Mouse (Mus musculus): Measurements from ENCODE around the gene Tex44.
A peak's percentile ranks its signal among the peaks of the same experiment; 100 is the strongest.

The Tex44 gene

DNA sequence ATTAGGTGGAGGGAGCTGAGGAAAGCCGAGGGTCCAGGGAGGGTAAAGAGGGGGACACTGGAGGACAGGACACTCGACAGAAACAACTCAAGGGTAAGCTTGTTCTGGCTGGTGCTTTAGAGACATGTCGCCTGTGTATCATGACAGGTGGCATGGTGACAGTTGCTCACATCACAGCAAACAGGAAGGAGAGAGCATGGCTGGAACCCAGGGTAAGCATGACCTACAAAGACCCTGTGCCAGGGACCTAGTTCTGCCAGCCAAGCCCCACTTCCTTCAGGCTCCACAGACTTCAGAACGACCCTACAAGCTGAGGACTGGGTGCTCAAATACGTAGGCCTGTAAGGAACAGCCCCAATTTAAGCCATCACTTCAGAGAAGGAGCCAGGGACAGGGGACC, 2.2 kb upstream of the Tex44 start:
- DNase-seq (ENCODE audit: low spot score): no peak

DNA sequence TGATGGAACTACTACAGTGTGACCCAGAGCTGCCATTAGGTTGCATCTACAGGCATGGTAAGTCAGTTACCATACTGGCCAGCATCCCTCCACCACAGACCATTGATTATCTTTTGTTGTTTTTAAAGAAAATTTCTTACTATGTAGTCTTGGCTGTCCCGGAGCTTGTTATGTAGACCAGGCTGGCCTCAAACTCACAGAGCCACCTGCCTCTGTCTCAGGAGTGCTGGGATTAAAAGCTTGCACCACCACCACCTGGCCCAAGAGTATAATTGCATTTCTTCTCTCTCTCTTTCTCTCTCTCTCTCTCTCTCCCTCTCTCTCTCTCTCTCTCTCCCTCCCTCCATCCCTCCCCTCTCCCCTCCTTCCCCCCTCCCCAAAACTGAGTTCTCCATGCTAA, 1.8 kb upstream of the Tex44 start:
- DNase-seq (ENCODE audit: low spot score): no peak

DNA sequence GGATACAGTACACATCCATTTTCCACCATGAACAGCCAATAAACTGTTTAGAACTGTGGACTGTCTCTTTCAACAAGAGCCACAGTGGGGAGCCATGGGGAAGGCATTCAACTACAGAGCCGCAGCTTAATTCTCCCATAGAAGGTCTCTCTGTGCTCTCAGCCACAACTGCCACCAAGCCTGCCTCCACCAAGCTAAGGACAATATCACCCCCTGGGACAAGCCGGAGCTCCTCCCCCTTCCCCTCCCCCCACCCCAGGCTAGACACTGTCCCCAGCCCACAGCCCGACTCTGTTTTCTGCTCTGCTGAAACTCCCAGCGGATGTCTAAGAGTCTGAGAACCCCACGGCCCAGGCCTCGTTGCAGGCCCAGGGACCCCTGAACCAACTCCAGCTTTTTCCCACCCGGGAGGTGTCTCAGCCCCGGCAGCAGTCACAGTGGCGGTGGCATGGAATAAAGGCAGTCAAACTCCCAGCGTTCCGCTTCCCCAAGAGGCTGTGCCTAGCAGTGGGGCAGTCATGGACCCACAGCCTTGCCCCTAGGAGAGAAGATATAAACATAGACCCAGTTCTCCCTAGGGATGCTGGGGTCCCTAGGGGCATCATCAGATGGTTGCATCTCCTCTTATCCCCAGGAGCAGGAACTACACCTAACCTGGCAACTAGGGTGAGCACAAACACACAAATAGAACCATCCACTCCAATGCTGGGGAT, 1.1 kb upstream of the Tex44 start:
- DNase-seq (ENCODE audit: low spot score): no peak

DNA sequence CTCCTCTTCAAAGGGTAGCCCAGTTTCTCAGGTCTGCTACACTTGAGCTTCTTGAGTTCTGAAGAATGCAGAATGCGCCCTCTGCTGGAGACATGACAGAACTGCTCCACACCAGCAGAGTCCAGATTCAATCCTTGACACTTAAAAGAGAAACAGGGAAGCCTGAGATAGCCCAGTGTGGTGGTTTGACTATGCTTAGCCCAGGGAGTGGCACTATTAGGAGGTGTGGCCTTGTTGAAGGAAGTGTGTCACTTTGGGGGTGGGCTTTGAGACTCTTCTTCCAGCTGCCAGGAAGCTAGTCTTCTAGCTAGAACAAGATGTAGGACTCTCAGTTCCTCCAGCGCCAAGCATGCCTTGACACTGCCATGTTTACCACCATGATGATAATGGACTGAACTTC, 3.9 kb downstream of the Tex44 start:
- peak; percentile 29 for DNase-seq (ENCODE audit: low spot score)

DNA sequence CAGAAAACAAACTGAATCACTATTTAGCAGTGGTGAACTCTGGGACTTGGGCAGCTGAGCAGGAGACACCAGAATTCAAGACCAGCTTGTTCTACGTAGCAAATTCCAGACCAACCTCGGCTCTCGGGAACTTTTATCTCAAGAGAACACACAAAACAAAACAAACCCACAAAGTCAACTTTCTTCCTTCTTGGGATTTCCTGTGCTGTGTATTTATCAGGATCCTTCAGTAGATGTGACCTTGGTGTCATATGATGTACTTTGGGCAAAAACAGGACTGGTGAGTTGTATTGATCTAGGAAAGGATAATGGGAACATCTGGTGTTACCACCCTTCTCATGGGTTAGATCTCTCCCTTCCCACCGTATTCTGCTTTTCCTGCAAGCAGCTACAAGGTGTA, 6.6 kb downstream of the Tex44 start:
- no peak for DNase-seq (ENCODE audit: low spot score)

DNA sequence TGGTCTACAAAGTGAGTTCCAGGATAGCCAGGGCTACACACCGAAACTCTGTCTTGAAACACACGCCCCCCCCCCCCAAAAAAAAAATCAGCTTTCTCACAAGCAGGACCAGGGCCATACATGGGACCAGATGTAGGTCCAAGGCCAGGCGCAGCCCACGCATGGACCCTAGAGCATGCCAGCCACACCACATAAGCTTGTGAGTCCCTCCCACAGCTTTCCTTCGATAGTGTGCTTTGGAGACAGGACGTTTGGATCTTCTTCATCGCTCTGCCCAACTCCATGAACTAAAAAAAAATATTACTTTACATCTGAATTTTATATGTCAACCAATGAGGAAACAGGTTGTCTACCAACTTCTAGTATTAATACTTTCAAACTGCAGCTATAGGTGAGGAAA, 7.2 kb downstream of the Tex44 start:
- DNase-seq (ENCODE audit: low spot score): no peak

DNA sequence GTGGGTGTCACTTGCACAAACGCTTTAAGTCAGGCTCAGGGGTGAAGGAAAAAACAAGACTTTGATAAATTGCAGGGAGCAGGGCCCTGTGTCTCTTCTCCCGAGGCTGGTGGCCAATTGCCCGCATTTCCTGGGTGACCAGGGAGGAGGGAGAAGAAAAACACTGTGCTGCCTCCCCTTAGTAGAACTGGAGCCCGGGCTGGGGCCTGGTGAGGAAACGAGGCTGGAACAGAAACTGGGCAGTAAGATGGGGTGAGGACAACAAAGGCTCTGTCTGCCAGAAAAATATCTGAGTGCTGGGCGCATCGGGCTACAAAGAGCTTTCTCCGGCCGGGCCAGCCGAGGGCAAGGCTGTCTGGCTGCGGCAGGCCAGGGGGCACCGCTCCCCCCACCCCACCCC, 7.9 kb downstream of the Tex44 start:
- no peak for DNase-seq (ENCODE audit: low spot score)

DNA sequence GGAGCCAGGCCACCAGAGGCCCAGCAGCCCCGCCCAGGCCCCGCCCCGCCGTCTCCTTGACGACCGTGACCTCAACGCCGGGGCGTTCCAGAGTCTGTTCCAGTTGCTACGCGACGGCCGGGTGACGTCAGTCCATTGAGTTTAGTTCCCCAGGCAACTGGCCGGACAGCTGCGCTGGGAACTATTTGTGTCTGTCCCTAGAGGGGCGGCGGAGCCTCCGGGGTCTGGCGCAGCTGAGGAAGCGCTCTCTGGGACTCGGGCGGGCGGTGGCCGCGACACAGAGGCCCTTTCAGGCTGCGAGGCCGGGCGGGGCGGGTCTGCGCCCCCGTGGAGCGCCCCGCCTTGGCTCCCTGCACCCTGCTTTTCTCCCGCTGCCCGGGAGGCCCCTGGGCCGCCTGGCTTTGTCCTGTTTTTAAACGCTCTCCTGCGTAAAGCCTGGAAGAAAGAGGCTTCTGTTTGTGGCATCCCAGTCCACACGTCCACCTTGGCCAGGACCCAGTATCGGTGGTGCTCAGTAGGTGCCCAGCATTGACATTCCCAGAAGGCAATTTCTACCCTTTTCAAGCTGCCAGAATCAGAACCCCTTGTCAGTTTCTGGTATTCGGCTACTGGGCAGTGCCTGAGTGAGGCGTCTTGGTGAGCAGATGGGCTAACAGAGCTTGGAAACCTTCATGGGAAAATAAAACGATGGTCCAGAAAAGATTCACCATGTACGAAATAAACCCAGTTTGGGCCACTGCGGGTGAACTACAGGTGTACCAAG, 8.5 kb downstream of the Tex44 start:
- peak; percentile 98 for DNase-seq (ENCODE audit: low spot score)

DNA sequence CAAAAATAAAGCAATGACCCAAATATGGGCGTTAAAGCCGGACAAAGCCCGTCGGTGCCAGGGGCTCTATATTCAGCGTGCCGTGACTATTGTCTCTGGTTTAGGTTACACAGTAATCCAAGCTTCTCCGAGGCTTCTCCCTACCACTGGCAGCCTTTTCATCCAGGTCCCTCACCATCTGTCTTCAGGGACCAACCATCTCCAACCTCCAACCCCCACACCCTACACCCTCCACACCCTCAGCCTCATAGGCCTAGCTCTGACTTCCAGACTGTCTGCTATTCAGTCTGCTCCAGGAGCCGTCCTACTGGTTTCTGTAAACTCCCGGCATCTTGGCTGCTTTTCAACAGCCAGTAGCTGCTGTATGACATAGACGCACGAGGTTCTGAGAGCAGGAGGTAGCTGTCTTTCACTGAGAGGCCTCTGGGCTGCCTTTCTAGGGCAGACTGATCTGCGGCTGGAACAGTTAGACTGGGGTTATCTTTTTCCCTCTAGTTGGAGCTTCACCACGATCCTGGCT, 9.2 kb downstream of the Tex44 start:
- DNase-seq (ENCODE audit: low spot score): peak; percentile 20

DNA sequence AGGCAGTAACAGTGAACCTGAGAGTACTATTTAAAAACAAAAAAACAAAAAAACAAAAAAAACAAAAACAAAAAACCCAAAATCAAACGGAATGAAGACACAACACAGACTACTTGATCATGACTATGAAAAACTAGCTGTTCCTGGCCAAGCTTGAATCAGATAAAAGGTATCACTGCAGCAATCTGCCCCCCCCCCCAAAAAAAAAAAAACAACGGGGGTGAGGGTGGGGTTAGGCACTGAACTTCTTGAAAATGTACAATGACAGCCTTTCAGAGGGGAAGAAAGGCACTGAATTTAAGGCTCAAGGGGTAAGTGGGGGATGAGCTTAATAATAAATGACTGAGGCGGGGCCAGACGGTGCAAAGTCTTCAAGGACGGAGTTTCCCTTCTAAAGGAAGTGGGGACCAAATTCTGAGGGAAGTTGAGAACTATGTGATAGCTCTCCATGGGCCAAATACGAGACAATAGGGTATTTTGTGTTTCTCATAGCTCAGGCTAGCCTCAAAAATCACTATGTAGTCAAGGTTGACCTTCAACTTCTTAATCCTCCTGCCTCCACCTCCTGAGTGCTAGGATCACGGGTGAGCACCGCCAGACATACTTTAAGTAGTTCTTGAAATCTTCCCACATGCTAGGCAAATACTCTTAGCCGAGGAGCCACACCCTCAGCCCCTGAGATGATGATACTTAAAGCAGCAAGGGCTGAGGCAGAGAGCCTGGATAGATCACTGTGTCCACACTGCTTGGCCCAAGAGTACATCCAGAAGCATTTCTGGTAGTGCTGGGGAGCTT, 11.3 kb downstream of the Tex44 start:
- no peak for DNase-seq (ENCODE audit: low spot score)

DNA sequence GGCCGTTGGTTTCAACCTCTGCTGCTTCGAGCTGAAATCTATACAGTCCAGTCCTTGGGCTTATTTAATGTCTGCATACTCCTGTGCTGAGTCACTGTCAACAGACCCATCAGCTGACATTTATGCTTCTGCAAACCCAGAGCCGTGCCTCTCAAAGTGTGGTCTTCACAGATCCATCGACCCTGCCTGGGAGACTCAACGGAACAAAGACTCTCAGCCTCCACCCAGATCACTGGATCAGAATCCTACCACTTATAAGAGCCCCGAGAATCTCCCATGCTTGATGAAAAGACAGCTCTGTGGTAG, 11.8 kb downstream of the Tex44 start:
- no peak for DNase-seq (ENCODE audit: low spot score)

DNA sequence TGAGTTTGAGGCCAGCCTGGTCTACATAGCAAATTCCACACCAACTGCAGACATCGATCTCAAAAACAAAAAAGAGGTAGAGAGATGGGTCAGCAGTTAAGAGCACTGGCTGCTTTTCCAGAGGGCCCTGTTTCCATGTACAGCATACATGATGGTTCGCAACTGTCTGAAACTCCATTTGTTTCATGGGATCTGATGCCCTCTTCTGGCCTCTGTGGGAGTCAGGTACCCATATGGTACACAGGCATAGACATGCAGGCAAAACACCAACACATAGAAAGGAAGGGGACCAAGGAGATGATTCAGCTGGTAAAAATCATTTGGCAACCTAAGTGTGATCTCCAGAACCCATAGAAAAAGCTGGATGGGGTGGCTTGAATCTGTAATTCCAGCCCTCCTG, 12.4 kb downstream of the Tex44 start:
- DNase-seq (ENCODE audit: low spot score): no peak

DNA sequence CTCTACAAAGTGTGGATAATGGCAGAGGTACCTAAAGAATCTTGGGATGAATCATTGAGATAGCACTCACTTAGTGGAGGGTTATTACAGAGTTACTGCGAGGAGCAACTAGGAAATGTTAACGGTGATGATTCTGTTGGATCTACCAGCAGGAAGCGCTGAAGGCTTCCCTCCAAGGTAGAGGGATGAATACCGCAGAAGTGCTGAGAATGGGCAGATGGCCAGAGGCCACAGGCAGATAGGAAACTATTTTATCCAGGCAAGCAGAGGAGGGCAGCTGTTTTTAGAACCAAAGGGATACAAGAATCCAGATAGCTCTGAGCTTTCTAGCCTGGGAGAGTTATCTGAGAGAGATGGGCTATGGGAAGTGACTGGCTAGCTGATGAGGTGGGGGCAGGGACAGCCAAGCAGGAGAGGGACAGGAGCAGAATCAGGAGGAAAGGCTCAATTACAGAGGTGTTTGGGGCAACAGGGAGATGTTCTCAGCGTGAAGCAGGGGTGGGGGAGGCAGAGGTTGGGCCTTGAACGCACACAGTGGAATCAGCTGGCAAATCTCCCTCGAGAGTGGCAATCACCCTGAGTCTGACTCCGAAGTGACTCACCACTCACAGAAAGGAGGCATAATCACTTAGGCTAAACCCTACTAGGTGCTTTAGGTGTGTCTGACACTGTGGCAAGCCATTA, 13.5 kb downstream of the Tex44 start:
- DNase-seq (ENCODE audit: low spot score): no peak

DNA sequence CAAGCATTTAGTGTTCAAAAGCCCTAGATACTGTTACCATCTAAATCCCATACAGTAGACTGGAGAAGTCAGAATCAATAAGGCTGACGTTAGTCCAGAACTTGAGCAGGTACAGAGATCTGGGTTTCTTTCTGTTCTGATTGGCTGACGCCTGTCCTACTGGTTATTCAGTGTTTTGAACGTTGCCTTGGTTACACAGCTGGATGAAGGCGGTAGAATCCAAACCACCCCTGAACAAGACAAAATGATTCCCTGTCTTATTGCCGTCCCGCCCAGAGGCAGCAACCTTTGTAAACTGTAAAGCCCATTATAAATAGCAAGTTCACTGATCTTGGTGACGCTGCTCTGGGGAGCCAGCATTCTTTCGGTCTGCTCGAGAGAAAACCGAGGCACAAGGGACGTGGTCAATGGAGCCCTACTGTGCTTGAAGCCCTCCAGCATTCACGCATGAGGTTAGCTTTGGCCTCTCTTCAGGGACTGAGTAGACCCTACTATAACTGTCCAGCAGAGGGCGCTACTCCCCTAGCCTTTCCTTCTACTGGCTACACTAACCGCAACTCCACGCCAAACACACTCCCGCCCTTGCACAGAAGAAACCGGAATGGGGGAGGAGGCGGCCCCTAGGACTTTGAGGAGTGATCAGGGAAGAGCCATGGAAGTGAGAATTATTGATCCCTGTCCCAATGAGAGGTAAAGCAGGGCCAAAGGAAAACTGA, 14.2 kb downstream of the Tex44 start:
- DNase-seq (ENCODE audit: low spot score): peak; percentile 86

DNA sequence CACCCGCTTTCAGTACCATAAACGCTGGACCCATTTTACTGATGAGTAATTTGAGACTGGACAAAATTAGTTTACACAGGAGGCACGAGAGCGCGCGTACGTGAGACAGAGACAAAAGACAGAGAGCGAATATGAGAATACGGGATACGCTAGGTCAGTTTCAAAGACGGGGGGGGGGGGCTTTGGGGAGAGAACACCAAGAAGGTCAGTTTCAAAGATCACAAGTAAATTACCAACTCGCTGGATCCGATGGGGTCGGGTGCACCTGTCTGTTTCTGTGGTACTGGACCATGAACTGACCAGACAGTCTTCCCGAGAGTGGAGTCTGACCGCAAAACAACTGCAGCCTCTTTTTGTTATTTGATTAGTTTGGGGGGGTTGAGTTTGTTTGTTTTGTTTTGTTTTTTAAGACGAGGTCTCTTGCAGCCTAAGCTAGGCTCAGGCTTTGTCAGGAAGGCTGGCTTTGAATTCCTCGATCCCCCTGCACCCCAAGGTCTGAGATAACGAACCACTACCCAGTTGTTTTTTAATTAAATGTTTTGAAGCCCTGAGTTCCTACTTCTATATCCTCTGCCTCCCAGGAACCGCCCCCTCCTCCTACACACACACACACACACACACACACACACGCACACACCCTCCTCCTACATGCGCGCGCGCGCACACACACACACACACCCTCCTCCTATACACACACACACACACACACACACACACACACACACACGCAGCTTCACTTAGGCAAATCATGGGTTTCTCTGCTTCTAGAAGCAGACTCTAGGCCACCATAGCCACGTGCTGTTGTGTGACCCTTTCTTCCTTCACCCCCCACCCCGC, 15.0 kb downstream of the Tex44 start:
- no peak for DNase-seq (ENCODE audit: low spot score)

DNA sequence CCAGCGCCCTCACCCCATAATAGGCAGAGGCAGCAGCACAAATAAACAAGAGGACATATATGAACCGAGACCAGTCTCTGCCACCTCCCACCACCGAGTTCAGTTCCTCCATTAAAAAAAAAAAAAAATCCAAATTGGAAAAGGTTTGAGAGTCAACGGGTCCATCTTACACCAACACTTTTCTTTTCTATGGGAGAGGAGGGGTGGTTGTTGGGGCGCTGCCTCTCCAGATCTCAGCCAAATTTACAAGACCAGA, 15.5 kb downstream of the Tex44 start:
- no peak for DNase-seq (ENCODE audit: low spot score)

DNA sequence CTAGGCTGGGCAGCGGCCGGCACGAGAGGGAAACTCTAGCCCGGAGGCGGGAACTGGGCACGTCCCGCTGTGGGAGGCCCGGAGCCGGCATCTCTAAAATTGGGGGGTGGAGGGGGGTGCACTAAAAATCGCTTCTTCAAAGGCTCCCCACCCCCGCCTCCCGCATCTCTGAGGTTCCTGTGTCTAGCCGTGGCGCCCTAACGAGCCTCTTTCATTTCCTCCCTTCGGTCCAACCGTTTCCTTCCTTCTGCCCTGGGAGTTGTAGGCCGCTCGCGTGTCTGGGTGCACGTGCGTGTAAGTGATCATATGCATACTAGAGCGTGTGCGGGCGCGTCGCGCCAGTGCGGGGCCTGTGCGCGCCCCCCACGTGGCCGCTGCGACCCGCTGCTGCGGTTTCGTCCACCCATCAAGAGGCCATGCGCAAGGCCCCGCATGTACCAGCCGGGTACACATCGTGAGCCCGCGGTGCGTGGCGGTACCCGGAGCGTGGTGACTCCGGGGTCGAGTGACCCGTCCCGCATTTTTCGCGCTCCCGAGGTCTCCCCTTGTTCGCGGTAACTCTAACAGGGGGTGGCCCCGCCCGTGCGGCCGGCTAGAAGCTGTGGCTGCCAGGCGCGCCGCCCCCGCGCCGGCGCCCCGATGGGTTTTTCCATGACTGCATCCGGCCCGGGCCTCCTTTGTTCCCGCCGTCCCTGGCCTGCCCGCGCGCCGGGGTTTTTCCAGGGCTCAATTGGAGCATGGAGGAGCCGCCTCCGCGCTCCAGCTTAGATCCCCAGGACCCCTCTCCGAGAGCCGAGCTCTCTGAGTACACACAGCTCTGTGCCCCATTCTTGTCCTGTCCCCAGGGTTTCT, 16.1 kb downstream of the Tex44 start:
- DNase-seq (ENCODE audit: low spot score): peak; percentile 87

DNA sequence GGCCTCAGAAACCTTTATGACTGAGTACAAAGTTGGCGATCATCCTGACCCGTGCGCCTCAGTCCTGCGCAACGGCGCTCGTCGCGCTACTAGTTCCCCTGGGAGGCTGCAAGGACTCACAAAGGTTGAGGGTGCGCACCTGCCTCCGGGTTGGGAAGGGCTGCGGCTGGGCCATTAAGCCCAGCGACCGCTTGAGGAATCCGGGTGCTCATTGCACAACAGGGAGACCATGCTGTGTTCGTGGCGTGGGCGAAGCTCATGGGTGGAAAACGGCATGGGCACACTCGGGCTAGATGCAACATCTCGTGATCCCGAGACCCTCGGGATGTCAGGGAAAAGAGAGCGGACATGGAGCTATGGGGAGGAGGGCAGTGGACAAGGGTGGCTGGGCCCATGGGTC, 16.7 kb downstream of the Tex44 start:
- DNase-seq (ENCODE audit: low spot score): no peak

DNA sequence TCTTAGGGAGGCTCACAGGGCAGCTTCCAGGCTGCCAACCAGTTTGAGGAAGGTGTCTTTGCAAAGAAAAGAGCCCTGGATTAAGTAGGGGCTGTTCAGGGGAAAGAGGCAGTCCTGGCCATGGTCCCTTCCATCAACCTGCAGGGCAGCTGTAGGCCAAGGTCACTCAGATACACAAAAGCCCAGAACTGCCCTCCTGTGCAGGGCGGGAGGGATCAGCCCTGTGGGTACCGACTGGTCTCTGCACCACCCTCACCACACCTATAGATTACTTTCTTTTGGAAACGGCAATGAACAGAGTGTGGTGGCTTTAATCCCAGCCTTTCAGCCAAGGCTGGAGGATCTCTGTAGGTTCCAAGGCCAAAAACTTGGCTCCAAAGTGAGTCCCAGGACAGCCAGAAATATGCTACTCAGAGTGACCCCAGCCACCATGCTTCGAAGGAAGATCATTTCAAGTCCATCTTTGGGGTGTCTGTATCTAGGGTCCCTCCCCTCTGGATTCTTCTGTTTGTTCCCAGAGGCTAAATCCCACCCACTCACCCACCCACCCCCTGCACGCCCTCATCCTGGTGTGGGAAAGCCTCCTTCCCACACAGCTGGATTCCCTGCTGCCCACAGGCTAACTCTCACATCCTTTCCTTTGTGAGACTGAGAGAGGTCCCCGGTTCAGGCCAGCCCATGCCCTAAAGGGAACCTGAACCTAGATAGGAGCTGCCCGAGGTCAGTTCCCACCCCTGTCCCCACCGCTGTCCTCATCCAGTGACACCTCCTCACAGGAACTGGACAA, 17.4 kb downstream of the Tex44 start:
- DNase-seq (ENCODE audit: low spot score): no peak

All from ovary, postnatal 10 days (tissue).